Mouse (Mus musculus): ENCODE measurements around the gene Ankrd31.
"Not testable (repeated sequence)": the region's sequence is repeated elsewhere in the genome, so short reads cannot be mapped to it uniquely, and the experiment has no call there.

The Ankrd31 gene

GRCm38 (mm10) chr13:96748109-96748845 lies at the start of gene Ankrd31:
Ankrd31 (plus strand) TSS chr13:96748272.
- DNase-seq (ENCODE audit: low read depth in 2 of 2, low spot score in 2 of 2): no peak

- no peak for DNase-seq (ENCODE audit: low read depth in 2 of 2, low spot score in 2 of 2)
Observed at GRCm38 (mm10) chr13:96702567-96703278, 45.3 kb upstream of the Ankrd31 start.

- DNase-seq (ENCODE audit: low read depth in 2 of 2, low spot score in 2 of 2): no peak
Observed at GRCm38 (mm10) chr13:96709269-96710233, 38.5 kb upstream of the Ankrd31 start.

GRCm38 (mm10) chr13:96716311-96716710 lies 31.8 kb upstream of the Ankrd31 start:
- no peak for DNase-seq (ENCODE audit: low read depth in 2 of 2, low spot score in 2 of 2)

GRCm38 (mm10) chr13:96717821-96718220 lies 30.3 kb upstream of the Ankrd31 start:
- DNase-seq (ENCODE audit: low read depth in 2 of 2, low spot score in 2 of 2): no peak

GRCm38 (mm10) chr13:96720003-96720402 lies 28.1 kb upstream of the Ankrd31 start:
- no peak for DNase-seq (ENCODE audit: low read depth in 2 of 2, low spot score in 2 of 2)

GRCm38 (mm10) chr13:96728289-96728688 lies 19.8 kb upstream of the Ankrd31 start:
- DNase-seq (ENCODE audit: low read depth in 2 of 2, low spot score in 2 of 2): no peak

- DNase-seq (ENCODE audit: low read depth in 2 of 2, low spot score in 2 of 2): no peak
Observed at GRCm38 (mm10) chr13:96729146-96729545, 18.9 kb upstream of the Ankrd31 start.

GRCm38 (mm10) chr13:96730116-96730515 lies 18.0 kb upstream of the Ankrd31 start:
- DNase-seq (ENCODE audit: low read depth in 2 of 2, low spot score in 2 of 2): no peak

- DNase-seq (ENCODE audit: low read depth in 2 of 2, low spot score in 2 of 2): no peak
Observed at GRCm38 (mm10) chr13:96735175-96735574, 12.9 kb upstream of the Ankrd31 start.

GRCm38 (mm10) chr13:96740159-96740558 lies 7.9 kb upstream of the Ankrd31 start:
- no peak for DNase-seq (ENCODE audit: low read depth in 2 of 2, low spot score in 2 of 2)

GRCm38 (mm10) chr13:96742871-96743270 lies 5.2 kb upstream of the Ankrd31 start:
- no peak for DNase-seq (ENCODE audit: low read depth in 2 of 2, low spot score in 2 of 2)

GRCm38 (mm10) chr13:96746055-96746454 lies 2.0 kb upstream of the Ankrd31 start:
- no peak for DNase-seq (ENCODE audit: low read depth in 2 of 2, low spot score in 2 of 2)

- DNase-seq (ENCODE audit: low read depth in 2 of 2, low spot score in 2 of 2): no peak
Observed at GRCm38 (mm10) chr13:96749859-96750258, 1.8 kb downstream of the Ankrd31 start.

GRCm38 (mm10) chr13:96760848-96761247 lies 12.8 kb downstream of the Ankrd31 start:
- no peak for DNase-seq (ENCODE audit: low read depth in 2 of 2, low spot score in 2 of 2)

- not testable (repeated sequence) for DNase-seq (ENCODE audit: low read depth in 2 of 2, low spot score in 2 of 2)
Observed at GRCm38 (mm10) chr13:96786071-96786470, 38.0 kb downstream of the Ankrd31 start.

GRCm38 (mm10) chr13:96793451-96793850 lies 45.4 kb downstream of the Ankrd31 start:
- no peak for DNase-seq (ENCODE audit: low read depth in 2 of 2, low spot score in 2 of 2)

GRCm38 (mm10) chr13:96795301-96795700 lies 47.2 kb downstream of the Ankrd31 start:
- DNase-seq (ENCODE audit: low read depth in 2 of 2, low spot score in 2 of 2): no peak

GRCm38 (mm10) chr13:96797500-96797899 lies 49.4 kb downstream of the Ankrd31 start:
- no peak for DNase-seq (ENCODE audit: low read depth in 2 of 2, low spot score in 2 of 2)

GRCm38 (mm10) chr13:96849752-96850151 lies 101.7 kb downstream of the Ankrd31 start:
- DNase-seq (ENCODE audit: low read depth in 2 of 2, low spot score in 2 of 2): no peak

GRCm38 (mm10) chr13:96852133-96852532 lies 104.1 kb downstream of the Ankrd31 start:
- no peak for DNase-seq (ENCODE audit: low read depth in 2 of 2, low spot score in 2 of 2)

Measured in CD8-positive naive resting alpha-beta T cell, adult 2 months (primary cell).